Mouse (Mus musculus) Muller cell, postnatal 12 days (primary cell): ENCODE measurements at regions not wholly inside any gene's neighbourhood (a gene's known extent, or its start where the extent isn't known, plus 50 kb on each side); places are given as distances from the start of the nearest gene placed in this dataset.

Source experiments
- DNase-seq: peaks from one replicate; pipeline ENCODE4 v3.0.0-alpha.2; 2015; ENCODE audit errors: inconsistent ontology term

- DNase-seq, result no peak
Measured at GRCm38 (mm10) chr2:110426881-110427280, 63.9 kb upstream of the Fibin start.

- no peak for DNase-seq
Measured at GRCm38 (mm10) chr2:110452694-110453093, 89.7 kb upstream of the Fibin start.

DNA sequence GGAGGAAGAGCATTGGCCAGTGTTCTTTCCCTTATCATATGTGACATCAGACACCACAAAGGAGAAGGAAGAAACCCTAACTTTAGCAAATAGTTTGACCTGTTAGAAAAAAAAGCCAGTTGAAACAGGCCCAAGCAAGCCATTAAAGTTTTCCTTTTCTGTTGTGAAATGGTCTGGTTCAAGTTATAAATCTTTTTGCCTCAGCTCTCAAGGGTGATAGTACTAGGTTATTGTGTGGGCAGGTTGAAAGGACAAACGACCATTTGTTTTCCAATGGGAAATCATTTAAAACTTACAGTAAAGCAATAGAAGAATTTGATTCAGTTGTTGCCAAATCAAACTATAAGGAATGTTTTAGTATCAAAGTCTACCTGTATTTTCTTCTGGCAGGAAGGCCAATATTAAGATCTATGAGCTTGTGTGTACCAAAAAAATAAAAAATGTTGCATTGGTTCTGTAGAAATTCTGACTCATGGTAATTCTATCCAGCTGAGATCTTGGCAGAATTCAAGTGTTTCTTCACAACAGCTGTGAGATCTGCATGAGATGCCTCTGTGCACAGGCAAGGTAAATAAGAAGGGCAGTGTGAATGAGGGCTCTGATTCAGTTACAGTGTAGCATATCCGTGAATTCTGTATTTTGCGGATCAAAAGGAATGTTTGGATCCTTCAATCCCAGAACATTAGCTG lies 109.5 kb upstream of the Fibin start:
- no peak for DNase-seq

DNA sequence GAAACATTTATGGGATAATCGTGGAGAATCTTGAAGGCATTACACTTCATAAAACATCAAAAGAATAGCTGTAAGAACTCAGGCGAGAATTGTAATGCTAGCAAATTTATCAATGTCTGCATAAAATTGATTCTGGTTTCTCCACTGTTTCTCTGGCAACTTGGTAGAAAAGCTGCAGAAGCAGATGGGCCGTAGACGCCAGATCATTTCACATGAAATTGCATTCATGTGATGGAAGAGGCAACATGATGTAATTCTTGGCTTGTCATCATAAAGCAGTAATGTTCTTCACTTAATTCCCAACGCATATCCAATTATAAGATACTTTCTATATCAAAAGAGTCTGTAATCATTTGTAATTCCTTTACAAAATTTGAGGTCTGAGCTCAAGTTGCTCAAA lies 113.6 kb upstream of the Fibin start:
- no peak for DNase-seq

DNA sequence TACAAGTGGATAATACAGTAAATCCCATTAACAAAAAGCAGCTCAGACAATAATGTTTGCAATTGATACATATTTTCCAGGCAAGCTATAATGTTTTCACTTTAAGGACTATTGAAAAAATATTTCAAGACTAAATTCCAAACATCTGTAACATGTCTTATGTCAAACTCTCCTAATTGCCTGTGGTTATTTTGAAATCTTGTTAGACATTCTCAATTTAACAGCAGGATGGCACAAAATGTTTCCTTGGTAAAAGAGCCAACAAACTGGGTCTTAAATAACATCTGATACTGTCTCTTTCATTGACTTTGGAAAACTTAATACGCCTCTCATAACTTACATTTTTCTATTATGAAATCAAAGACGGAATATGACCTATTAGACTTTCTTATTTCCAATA lies 115.8 kb upstream of the Slc5a12 start:
- DNase-seq, result no peak

GRCm38 (mm10) chr2:110486201-110486600 lies 110.9 kb upstream of the Slc5a12 start:
- no peak for DNase-seq

- peak; percentile 11 for DNase-seq
Measured at GRCm38 (mm10) chr2:110486724-110487123, 110.4 kb upstream of the Slc5a12 start.

DNA sequence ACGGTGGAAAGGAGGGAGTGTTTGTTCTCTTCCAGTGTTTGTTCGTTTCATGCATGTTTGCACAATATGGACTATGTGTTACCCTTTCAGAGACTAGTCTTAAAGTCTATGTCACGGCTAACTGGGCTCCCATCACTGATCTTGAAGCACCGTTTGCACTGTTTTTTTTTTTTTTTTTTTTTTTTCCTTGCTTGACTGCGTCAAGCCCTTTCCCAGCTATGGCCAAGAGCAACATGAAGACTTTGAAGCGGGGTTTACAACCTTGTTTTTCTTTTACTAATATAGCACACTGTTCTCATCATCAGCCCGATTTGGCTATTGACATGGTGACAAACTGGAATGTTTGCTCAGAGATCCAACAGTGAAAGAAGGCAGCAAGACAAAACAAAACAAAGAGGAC lies 109.1 kb upstream of the Slc5a12 start:
- DNase-seq, result no peak

GRCm38 (mm10) chr2:110501786-110502185 lies 95.3 kb upstream of the Slc5a12 start:
- DNase-seq, result no peak

GRCm38 (mm10) chr2:110508162-110508748 lies 88.8 kb upstream of the Slc5a12 start:
- no peak for DNase-seq

DNA sequence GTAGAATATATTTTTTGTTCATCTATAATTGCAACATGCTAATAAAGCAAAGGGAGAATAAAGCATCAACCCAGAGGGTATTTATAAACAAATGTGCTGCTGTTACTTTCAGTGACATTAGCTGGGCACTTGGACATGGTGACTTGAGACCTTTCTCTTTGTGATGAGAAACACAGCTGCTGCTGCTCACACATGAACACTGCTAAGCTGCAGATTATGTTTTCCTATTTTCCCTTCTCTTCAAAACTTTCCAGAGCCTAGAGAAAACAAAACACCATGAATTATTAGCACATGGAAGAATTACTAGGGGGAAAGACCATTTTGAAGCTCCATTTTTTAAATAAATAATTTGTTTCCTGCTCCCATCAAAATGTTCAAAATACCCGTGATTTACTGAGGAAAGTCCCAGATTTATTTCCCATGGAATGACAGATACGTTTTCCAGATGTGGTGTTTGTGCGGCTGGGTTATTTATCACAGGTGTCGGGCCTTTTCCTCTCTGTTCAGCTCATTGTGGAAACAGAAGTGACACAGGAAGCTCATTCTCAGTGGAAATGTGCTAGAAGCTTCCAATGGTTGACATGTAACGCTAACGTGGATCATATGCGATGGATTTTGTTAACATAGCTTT lies 73.8 kb upstream of the Slc5a12 start:
- DNase-seq, result no peak

DNA sequence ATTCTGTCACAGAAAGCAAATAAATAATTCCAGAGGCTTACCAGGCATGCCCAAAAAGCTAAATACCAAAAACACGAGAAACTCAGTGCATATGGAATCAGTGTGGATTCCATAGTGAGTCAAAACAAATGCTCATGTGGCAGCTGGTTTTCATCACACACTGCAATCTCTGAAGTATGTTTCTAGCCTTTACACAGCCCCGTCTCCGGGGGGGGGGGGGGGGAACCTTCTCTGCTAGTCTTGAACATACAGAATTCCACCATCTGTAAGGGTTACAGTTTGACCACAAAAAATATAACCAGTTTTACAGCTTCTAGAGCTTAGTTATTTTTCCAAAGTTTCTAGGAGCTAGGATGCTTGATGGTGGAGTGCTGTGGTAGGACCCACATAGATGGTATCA lies 68.9 kb upstream of the Slc5a12 start:
- DNase-seq, result no peak

GRCm38 (mm10) chr2:110540140-110540539 lies 57.0 kb upstream of the Slc5a12 start:
- DNase-seq, result no peak

- no peak for DNase-seq
Measured at GRCm38 (mm10) chr2:110540570-110541357, 56.3 kb upstream of the Slc5a12 start.

- DNase-seq, result no peak
Measured at GRCm38 (mm10) chr2:110541358-110541737, 55.8 kb upstream of the Slc5a12 start.
